19 mouse cellular contexts compared by ENCODE assay signal in the genomic region with DNA sequence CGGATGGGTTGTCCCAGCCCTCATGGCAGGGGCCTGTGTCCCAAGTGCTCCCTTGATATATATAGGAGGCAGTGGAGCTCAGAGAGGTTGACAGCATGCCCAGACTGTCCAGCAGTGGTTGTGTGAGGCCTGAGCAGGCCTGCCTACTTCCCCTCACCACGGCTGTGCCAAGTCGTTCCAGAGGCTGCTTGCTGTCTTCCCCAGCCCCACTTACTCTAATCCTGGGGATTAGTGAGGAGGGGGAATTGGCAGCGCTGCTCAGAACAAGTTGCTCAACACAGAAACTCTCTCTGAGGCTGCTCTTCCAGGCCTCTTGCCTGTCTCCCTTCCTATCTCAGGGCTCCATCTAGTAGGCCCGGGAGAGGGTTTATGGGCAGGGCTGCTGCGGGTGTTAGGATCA. TPM values are rescaled to one million over a fixed set of nuclear protein-coding genes. Genes with fewer than 3 reads are reported as not detected.
DNase-seq lines count a peak whose midpoint lies in the region; ATAC-seq and TF ChIP-seq lines count a peak whose summit lies in the region.
"Had no signal": no experiment of that assay in that cellular context is flagged by ENCODE, and none has a peak within 500 bp of the region (broad histone marks: within the 10 kb centered on the region; RNA-seq: fewer than 3 reads in every experiment).

No protein-coding gene starts in this region.

- peak overlapping the region; percentile 48; the same call in 1 of the 2 replicates for H3K27ac ChIP-seq in forebrain, embryonic 10.5 days
- no peak overlapping the region for H3K27ac ChIP-seq in forebrain, embryonic 13.5 days
- H3K27ac ChIP-seq in midbrain, embryonic 10.5 days (replicated peaks), result peak overlapping the region; percentile 67
- no peak overlapping the region for H3K27ac ChIP-seq in midbrain, embryonic 11.5 days (ENCODE audit: low read depth, low read length)
- H3K27ac ChIP-seq in limb, embryonic 15.5 days, result 0 out of 2 replicates have a peak overlapping the region, but pooled peaks have one; percentile 38
- H3K27ac ChIP-seq in stomach, postnatal 0 days (replicated peaks), result peak overlapping the region; percentile 63
- H3K27ac ChIP-seq: heart, embryonic 13.5 days; kidney, postnatal 0 days; liver, embryonic 14.5 days; neural tube, embryonic 12.5 days had no signal

- no peak overlapping the region for H3K9ac ChIP-seq in forebrain, embryonic 13.5 days
- H3K9ac ChIP-seq in midbrain, embryonic 11.5 days (ENCODE audit: low read length), result no peak overlapping the region
- H3K9ac ChIP-seq in limb, embryonic 15.5 days, result no peak overlapping the region
- H3K9ac ChIP-seq in stomach, postnatal 0 days (ENCODE audit: low read length), result no peak overlapping the region
- H3K9ac ChIP-seq: heart, embryonic 13.5 days; liver, embryonic 14.5 days; neural tube, embryonic 12.5 days had no signal

- no peaks in the 10 kb centered on the region for H3K9me3 ChIP-seq in forebrain, embryonic 10.5 days
- no peaks in the 10 kb centered on the region for H3K9me3 ChIP-seq in forebrain, embryonic 13.5 days (replicated peaks)
- no peaks in the 10 kb centered on the region for H3K9me3 ChIP-seq in midbrain, embryonic 10.5 days (replicated peaks)
- no peaks in the 10 kb centered on the region for H3K9me3 ChIP-seq in midbrain, embryonic 11.5 days (ENCODE audit: control insufficient read depth, low read length)
- no peaks in the 10 kb centered on the region for H3K9me3 ChIP-seq in limb, embryonic 15.5 days
- no peaks in the 10 kb centered on the region for H3K9me3 ChIP-seq in stomach, postnatal 0 days (ENCODE audit: control insufficient read depth, low read length)
- H3K9me3 ChIP-seq: heart, embryonic 13.5 days; neural tube, embryonic 12.5 days had no signal

- ATAC-seq in forebrain, embryonic 13.5 days, result no peak
- ATAC-seq in midbrain, embryonic 11.5 days (ENCODE audit: low FRiP score), result no peak
- ATAC-seq in limb, embryonic 15.5 days (ENCODE audit: insufficient number of reproducible peaks, low FRiP score, low TSS enrichment, low read depth), result peak; percentile 52; the same call in 1 of the 2 replicates
- peak; percentile 82 for ATAC-seq in stomach, postnatal 0 days (ENCODE audit: low FRiP score, low TSS enrichment)
- ATAC-seq: activated CD4-positive, CD25-positive, alpha-beta regulatory T cell, adult 4 months had no signal

- TF ChIP-seq EP300 in stomach, postnatal 0 days (optimal IDR thresholded peaks at IDR 0.05), result no peak

- peaks cover 15% of the 10 kb centered on the region for H3K4me1 ChIP-seq in forebrain, embryonic 10.5 days
- no peaks in the 10 kb centered on the region for H3K4me1 ChIP-seq in forebrain, embryonic 13.5 days
- peaks cover 15% of the 10 kb centered on the region for H3K4me1 ChIP-seq in midbrain, embryonic 10.5 days
- H3K4me1 ChIP-seq in midbrain, embryonic 11.5 days (ENCODE audit: control insufficient read depth, insufficient read depth, low read length), result no peaks in the 10 kb centered on the region; the same call in 1 of the 2 replicates
- peaks cover 20% of the 10 kb centered on the region for H3K4me1 ChIP-seq in limb, embryonic 15.5 days
- peaks cover 15% of the 10 kb centered on the region for H3K4me1 ChIP-seq in stomach, postnatal 0 days (replicated peaks; ENCODE audit: control insufficient read depth, insufficient read depth)
- H3K4me1 ChIP-seq: heart, embryonic 13.5 days; neural tube, embryonic 12.5 days had no signal

- H3K36me3 ChIP-seq in forebrain, embryonic 10.5 days (replicated peaks), result no peaks in the 10 kb centered on the region
- no peaks in the 10 kb centered on the region for H3K36me3 ChIP-seq in forebrain, embryonic 13.5 days (ENCODE audit: poor library complexity, severe bottlenecking)
- H3K36me3 ChIP-seq in midbrain, embryonic 10.5 days, result no peaks in the 10 kb centered on the region
- no peaks in the 10 kb centered on the region for H3K36me3 ChIP-seq in midbrain, embryonic 11.5 days (ENCODE audit: control insufficient read depth, insufficient read depth, low read length)
- no peaks in the 10 kb centered on the region for H3K36me3 ChIP-seq in limb, embryonic 15.5 days
- no peaks in the 10 kb centered on the region for H3K36me3 ChIP-seq in stomach, postnatal 0 days (ENCODE audit: control insufficient read depth, insufficient read depth, low read length)
- H3K36me3 ChIP-seq: heart, embryonic 13.5 days; neural tube, embryonic 12.5 days had no signal

- TF ChIP-seq CTCF in stomach, postnatal 0 days (IDR thresholded peaks at IDR 0.05; ENCODE audit: low read depth), result no peak

- no peak overlapping the region for H3K4me3 ChIP-seq in forebrain, embryonic 10.5 days
- no peak overlapping the region for H3K4me3 ChIP-seq in forebrain, embryonic 13.5 days
- no peak overlapping the region for H3K4me3 ChIP-seq in midbrain, embryonic 10.5 days
- H3K4me3 ChIP-seq in midbrain, embryonic 11.5 days (ENCODE audit: low read depth, low read length), result no peak overlapping the region
- H3K4me3 ChIP-seq in limb, embryonic 15.5 days, result no peak overlapping the region
- no peak overlapping the region for H3K4me3 ChIP-seq in stomach, postnatal 0 days (ENCODE audit: low read depth, low read length)
- H3K4me3 ChIP-seq: heart, embryonic 13.5 days; neural tube, embryonic 12.5 days had no signal

- H3K4me2 ChIP-seq in forebrain, embryonic 13.5 days, result no peak overlapping the region
- no peak overlapping the region for H3K4me2 ChIP-seq in midbrain, embryonic 11.5 days
- H3K4me2 ChIP-seq in limb, embryonic 15.5 days, result no peak overlapping the region
- H3K4me2 ChIP-seq in stomach, postnatal 0 days (replicated peaks; ENCODE audit: low read depth), result no peak overlapping the region
- H3K4me2 ChIP-seq: heart, embryonic 13.5 days; neural tube, embryonic 12.5 days had no signal

- no peaks in the 10 kb centered on the region for H3K27me3 ChIP-seq in forebrain, embryonic 10.5 days (ENCODE audit: poor library complexity, severe bottlenecking)
- no peaks in the 10 kb centered on the region for H3K27me3 ChIP-seq in forebrain, embryonic 13.5 days
- H3K27me3 ChIP-seq in midbrain, embryonic 10.5 days (ENCODE audit: low read depth, poor library complexity, severe bottlenecking), result no peaks in the 10 kb centered on the region
- H3K27me3 ChIP-seq in midbrain, embryonic 11.5 days (ENCODE audit: control insufficient read depth, insufficient read depth, low read length), result no peaks in the 10 kb centered on the region
- no peaks in the 10 kb centered on the region for H3K27me3 ChIP-seq in limb, embryonic 15.5 days
- H3K27me3 ChIP-seq in stomach, postnatal 0 days (ENCODE audit: control insufficient read depth, insufficient read depth, low read length), result no peaks in the 10 kb centered on the region
- H3K27me3 ChIP-seq: neural tube, embryonic 12.5 days had no signal

- DNase-seq in forebrain, embryonic 10.5 days (ENCODE audit: extremely low spot score, low spot score), result no peak
- no peak for DNase-seq in midbrain, embryonic 10.5 days (ENCODE audit: low spot score)
- DNase-seq in midbrain, embryonic 11.5 days (ENCODE audit: low spot score, missing footprints), result no peak
- DNase-seq in stomach, postnatal 0 days (ENCODE audit: low spot score), result no peak
- no peak for DNase-seq in right cerebral cortex, postnatal 14 days
- DNase-seq in cerebellum, postnatal 4 days (ENCODE audit: low spot score in 2 of 2), result no peak
- DNase-seq: adrenal gland, postnatal 25 days; gastrocnemius, postnatal 36 days; heart, postnatal 4 days; lung, postnatal 36 days; thymus, postnatal 14 days had no signal

- WGBS in forebrain, embryonic 10.5 days, result 31% methylated on average over 6 of the region's 6 CpGs
- WGBS in forebrain, embryonic 13.5 days, result 27% methylated on average over 6 of the region's 6 CpGs
- WGBS in midbrain, embryonic 10.5 days, result 28% methylated on average over 6 of the region's 6 CpGs
- 25% methylated on average over 6 of the region's 6 CpGs for WGBS in midbrain, embryonic 11.5 days
- WGBS in limb, embryonic 15.5 days, result 26% methylated on average over 6 of the region's 6 CpGs
- WGBS in stomach, postnatal 0 days, result 34% methylated on average over 6 of the region's 6 CpGs

RNA-seq across cellular contexts. Expression of a gene that starts 56.1 kb away (rescaled TPM):
- 0.79 TPM in 1 of 2 replicates, not detected in the other for polyA plus RNA-seq in forebrain, embryonic 10.5 days (2016; fragmentation: Nextera tagmentation; extraction: Ambion mirVana)
- 0.48 TPM in 1 of 2 replicates, not detected in the other for polyA plus RNA-seq in forebrain, embryonic 13.5 days (2015; fragmentation: Nextera tagmentation; extraction: Ambion mirVana)
- 0.48 and 0.58 TPM in 2 replicates for polyA plus RNA-seq in midbrain, embryonic 10.5 days (2016; fragmentation: Nextera tagmentation; extraction: Ambion mirVana)
- polyA plus RNA-seq in midbrain, embryonic 11.5 days (2014; fragmentation: Nextera tagmentation; extraction: Ambion mirVana), result 0.48 TPM in 1 of 2 replicates, not detected in the other
- polyA plus RNA-seq in limb, embryonic 15.5 days (2015; fragmentation: Nextera tagmentation; extraction: Ambion mirVana), result 0.63 TPM in 1 of 2 replicates, not detected in the other
- polyA plus RNA-seq in stomach, postnatal 0 days (2015; fragmentation: Nextera tagmentation; extraction: Ambion mirVana), result not detected in 2 replicates
- polyA plus RNA-seq: activated CD4-positive, CD25-positive, alpha-beta regulatory T cell, adult 4 months; intestine, embryonic 14.5 days; liver, embryonic 14.5 days; neural tube, embryonic 12.5 days had no signal

Comparison
In these comparisons a context has a peak if more than half of its experiments do, and no peak if none do; other contexts are left out.
1. H3K27ac ChIP-seq: peak in forebrain, embryonic 10.5 days (single experiment), midbrain, embryonic 10.5 days (single experiment), limb, embryonic 15.5 days (single experiment) and stomach, postnatal 0 days (single experiment); none in forebrain, embryonic 13.5 days (single experiment) and midbrain, embryonic 11.5 days (single experiment).
2. ATAC-seq: peak in limb, embryonic 15.5 days (single experiment) and stomach, postnatal 0 days (single experiment); none in forebrain, embryonic 13.5 days (single experiment) and midbrain, embryonic 11.5 days (single experiment).